Mouse (Mus musculus): ENCODE measurements around the gene 2300009A05Rik.

2300009A05Rik gene

DNA sequence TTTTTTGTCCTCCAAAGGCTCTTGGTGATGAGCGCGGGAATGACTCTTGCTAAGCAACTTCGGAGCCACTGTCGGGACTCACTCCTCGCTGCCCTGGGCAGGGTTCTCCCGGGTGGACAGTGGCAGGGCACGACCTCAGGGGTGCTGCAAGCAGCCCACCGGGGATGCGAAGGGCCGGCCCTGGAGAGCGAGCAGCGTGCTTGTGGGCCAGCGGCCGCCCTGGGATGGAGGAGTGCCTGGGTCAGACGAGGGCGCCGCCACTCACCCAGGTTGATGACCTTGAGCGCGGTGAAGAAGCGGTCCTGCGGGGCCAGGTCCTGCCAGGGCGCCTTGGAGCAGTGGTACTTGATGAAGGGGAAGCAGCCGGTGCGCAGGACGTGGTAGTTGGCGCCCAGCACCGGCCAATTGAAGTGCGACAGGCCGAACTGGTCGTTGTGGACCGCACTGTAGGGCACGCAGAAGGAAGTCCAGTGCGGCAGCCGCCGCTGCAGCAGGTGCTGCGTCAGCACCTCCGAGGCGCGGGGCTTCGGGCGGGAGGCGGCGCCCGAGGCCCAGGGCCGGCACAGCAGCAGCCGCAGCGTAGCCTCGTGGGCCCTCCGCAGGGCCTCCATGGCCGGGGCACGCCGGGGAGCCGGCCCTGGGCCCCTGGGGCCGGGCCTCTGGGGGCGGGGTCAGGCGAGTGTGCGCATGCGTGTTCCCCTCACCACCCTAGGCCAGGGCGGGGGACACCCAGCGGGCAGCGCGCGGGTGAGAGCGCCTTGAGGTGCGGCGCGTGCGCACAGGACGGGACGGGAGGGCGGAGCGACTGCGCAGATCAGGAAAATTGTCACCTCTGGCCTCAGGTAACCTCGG, at the start of gene 2300009A05Rik:
Gene 2300009A05Rik (minus strand): TSS at position 636 of the 852 bp plus-strand sequence.
- DNase-seq (ENCODE audit: low spot score), result peak; percentile 93

- DNase-seq (ENCODE audit: low spot score), result no peak
Measured at GRCm38 (mm10) chr9:63443695-63444094, 44.6 kb upstream of the 2300009A05Rik start.

GRCm38 (mm10) chr9:63430652-63431051, 31.6 kb upstream of the 2300009A05Rik start:
- no peak for DNase-seq (ENCODE audit: low spot score)

DNA sequence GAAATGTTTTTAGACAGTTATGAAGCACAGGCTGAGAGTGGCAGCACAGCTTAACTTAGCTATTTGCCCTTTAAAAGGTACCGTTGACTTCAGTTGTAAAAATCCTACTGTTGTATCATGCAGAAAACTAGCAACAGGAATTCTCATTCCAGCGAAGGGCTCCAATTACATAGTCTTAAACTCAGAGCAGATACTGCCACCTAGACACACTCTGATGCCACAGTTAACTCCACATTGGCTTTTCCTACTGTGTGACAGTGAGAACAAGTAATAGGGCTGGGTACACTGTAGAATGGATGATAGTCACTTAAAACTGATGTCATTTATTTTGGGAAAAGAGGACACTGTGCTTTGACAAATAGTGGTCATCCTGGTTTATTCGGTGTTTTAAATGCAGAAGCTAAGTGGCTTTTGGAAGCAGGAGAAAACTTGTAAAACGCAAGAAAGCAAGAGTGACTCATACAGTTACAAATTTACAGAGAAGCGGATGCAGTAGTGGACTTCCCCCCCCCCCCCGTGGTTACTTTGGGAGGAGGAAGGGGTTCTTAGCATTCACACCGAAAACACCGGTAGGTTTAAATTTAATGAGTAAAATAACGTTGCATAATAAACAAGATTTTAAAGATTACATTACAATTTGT, 22.2 kb upstream of the 2300009A05Rik start:
- DNase-seq (ENCODE audit: low spot score), result peak; percentile 12

DNA sequence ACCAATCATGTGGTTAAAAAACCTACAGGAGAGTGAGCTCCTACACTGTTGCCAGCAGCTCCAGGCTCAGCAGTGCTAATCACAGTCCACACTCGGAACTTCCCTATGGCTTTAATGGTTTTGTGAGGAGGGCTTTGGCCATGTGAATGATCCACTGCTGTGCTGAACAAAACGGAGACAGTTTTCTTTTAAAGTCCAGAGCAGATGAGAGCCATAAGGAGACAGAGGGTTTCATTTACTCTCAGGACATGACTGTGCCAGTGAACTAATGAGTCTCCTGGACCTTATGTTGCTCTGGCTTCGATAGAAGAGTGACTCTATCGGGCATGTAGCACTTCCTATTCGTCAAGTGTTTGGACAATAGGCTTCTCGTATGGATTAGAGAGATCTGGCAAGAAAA, 21.4 kb upstream of the 2300009A05Rik start:
- no peak for DNase-seq (ENCODE audit: low spot score)

- DNase-seq (ENCODE audit: low spot score), result no peak
Measured at GRCm38 (mm10) chr9:63400176-63400575, 1.1 kb upstream of the 2300009A05Rik start.

- no peak for DNase-seq (ENCODE audit: low spot score)
Measured at GRCm38 (mm10) chr9:63399463-63399815, 393 bp upstream of the 2300009A05Rik start.

- DNase-seq (ENCODE audit: low spot score), result no peak
Measured at GRCm38 (mm10) chr9:63395612-63396011, 3.4 kb downstream of the 2300009A05Rik start.

- DNase-seq (ENCODE audit: low spot score), result no peak
Measured at GRCm38 (mm10) chr9:63391307-63391706, 7.7 kb downstream of the 2300009A05Rik start.

DNA sequence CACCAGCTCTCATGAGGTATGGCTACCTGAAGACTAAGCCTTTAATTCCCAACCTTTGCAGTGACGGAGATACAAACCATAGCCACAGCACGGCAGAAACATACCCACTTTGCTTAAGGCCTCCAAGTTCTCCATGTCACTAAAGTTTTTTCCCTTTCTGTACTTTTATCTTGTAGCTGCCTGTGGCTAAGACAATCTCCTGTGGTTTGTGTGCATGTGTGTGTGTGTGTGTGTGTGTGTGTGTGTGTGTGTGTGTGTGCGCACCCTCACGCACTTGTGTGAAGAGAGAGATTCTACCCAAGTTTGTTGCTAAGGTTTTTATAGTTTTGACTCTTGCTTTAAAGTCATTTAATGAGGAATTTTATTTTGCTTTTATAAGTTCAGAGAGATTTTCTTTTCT, 16.3 kb downstream of the 2300009A05Rik start:
- DNase-seq (ENCODE audit: low spot score), result no peak

- DNase-seq (ENCODE audit: low spot score), result no peak
Measured at GRCm38 (mm10) chr9:63380326-63380725, 18.7 kb downstream of the 2300009A05Rik start.

DNA sequence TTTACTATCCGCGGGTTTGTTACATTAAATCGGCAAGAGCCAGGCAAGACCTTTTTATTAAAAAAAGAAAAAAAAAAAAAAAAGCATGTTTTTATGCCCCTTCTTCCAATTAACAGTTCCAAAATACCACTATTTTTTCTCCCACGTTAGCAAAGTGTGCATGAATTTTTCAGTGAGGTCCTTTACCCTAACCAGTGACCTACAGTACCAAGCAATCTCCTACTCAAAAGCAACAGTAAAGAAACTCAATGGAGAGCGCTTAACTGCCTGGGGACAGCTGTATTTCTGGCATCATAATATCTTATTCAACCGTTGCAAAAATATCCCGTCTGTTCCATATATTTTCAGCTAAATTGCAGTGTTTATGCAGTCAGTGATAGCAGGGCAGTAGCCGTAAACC, 20.9 kb downstream of the 2300009A05Rik start:
- no peak for DNase-seq (ENCODE audit: low spot score)

DNA sequence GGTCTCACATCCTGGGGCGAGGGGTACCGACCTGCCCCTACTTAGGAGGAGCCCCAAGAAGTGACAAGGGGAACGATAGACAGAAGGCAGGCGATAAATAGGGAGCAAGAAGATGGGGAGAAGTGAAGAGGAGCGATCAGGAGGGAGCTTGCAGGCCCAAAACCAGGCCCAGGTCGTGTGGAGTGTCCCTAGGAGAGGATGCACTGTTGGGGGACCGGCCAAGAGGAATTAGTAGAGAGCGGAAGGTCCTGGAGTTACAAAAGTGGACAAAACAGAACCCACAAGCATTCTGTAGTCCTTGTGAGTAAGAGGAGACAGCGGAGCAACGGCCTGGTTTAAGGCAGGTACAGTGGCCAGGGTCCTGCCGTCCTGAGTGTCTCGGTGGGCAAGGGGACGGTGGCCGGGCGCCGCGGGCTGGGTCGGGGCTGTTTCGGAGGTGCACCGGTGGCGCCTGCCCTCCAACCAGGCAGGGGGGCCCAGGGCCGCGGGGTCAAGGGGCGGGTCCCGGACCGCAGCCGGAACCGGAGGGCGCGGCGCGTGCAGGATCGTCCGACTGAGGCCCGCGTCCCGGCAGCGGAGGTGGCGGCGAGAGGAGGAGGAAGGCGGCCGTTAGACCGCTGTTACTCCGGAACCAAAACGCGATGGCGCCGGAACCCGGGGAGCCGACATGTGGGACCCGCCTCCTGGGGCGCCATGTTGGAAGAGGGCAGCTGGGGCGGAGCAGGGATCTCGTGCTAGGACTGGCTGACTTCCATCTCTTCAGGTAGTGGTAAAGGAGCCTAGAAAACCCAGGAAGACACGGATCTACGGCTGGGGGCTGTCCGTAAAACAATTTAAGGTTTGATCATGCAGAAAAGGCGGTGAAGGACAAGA, 21.5 kb downstream of the 2300009A05Rik start, which contains the start of gene Map2k5:
Gene Map2k5 (minus strand): TSS at position 633 of the 873 bp plus-strand sequence.
- DNase-seq (ENCODE audit: low spot score), result peak; percentile 88

DNA sequence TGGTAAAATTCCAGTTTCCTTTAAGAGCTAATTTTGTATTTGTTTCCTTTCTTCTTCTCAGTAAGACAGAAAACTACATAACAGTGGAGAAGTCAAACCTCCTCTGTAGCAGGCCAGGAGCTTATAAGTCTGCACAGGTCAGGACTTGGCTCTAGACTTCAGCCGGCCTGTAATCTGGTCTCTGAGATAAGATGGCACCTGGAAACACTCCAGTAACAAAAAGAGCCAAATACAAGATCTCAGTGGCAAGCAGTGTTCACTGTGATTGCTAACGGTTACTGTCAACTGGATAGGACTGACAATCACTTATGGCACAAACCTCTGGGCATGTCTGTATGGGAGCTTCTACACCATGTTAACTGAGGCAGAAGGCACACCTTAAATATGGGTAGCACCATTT, 25.7 kb downstream of the 2300009A05Rik start:
- no peak for DNase-seq (ENCODE audit: low spot score)

- DNase-seq (ENCODE audit: low spot score), result no peak
Measured at GRCm38 (mm10) chr9:63372541-63372940, 26.5 kb downstream of the 2300009A05Rik start.

DNA sequence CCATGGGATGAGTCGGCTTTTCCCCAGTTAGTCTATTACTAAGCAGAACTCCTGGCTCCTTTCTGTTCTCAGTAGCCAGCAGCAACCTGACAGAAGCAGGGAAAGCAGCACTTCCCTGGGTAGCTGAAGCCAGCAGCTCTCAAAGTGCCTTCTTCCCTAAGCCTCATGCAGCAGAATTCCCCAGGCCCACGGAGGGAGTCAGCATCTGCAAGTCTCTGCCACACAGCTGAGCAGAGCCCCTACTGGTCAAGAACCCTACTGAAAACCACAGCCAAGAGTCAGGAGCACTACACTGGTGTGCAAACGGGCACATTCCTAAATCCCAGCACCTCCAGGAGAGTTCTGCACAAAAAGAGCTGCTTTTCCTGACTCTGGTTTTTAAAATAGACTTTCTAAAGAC, 38.6 kb downstream of the 2300009A05Rik start:
- DNase-seq (ENCODE audit: low spot score), result no peak

- DNase-seq (ENCODE audit: low spot score), result no peak
Measured at GRCm38 (mm10) chr9:63359016-63359415, 40.0 kb downstream of the 2300009A05Rik start.

- no peak for DNase-seq (ENCODE audit: low spot score)
Measured at GRCm38 (mm10) chr9:63356721-63357120, 42.3 kb downstream of the 2300009A05Rik start.

DNA sequence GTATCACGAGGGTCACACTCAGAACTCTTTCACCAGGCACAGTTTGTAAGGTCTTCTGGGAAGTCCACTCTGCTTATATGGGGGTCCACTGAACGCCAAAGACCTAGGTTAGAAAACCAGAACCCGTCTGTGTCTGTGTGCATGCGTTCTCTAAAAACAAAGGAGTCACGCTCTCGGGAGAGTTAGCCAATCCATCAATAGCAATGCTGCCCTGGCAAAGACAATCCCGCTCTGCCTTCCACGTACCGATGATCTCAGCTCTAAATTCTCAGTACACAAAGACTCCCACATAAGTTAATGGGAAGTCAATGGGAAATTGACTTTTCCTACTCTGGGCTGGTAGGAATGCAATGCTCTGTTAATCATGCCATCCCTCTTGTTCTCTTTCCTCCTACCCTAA, 42.8 kb downstream of the 2300009A05Rik start:
- no peak for DNase-seq (ENCODE audit: low spot score)

DNA sequence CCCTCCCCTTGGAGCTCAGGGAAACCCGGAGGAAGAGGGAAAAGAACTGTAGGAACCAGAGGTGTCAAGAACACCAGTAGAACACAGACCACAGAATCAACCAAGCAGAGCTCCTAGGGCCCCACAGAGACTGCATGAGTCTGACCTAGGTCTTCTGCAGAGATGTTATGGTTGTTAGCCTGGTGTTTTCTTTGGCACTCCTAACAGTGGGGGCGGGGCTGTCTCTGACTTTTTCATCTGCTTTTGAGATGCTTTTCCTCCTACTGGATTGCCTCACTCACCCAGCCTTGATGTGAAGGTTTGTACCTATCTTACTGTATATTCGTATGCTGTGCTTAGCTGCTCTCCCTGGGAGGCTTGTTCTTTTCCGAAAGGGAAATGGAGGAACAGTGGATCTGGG, 44.9 kb downstream of the 2300009A05Rik start:
- peak; percentile 57 for DNase-seq (ENCODE audit: low spot score)

DNA sequence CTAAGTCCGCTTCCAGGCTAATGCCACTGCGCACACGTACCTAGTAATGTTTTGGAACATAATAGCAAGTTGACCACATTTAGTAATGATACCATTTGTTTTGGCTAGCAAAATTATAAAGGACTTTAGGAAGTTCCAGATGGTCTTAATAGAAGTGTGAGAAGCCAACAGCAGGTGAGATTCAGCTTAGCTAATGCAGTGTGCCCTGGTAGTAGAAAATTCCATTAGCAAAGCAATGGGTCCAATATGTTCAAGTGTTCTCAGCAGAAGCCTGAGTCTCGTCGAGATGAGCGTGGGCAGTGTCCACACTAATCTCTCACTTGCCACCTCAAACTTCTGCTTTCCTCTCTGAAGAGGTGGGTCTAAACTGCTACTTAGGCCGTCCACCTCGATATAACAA, 49.0 kb downstream of the 2300009A05Rik start:
- DNase-seq (ENCODE audit: low spot score), result no peak

GRCm38 (mm10) chr9:63349241-63349640, 49.8 kb downstream of the 2300009A05Rik start:
- no peak for DNase-seq (ENCODE audit: low spot score)
